Mouse (Mus musculus): Measurements from ENCODE around the gene Rbck1.

Gene Rbck1

DNA sequence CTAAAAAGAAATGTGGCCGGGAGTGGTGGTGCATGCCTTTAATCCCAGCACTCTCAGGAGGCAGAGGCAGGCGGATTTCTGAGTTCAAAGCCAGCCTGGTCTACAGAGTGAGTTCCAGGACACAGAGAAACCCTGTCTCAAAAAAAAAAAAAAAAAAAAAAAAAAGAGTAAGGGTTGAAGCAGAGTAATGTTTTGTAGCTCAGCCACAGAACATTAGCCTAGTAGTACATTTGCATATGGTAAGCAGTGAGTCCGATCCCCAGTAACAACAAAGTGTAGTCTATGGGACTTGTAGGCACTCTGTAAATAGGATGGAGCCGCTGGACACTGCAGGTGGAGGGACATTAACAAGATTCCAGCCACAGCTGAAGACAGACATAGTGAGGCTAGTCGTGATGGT is 12.5 kb upstream of the Rbck1 start:
- in situ Hi-C loops (cut with MboI; ENCODE audit: low sequenced_read_pairs), result no loop called here

GRCm38 (mm10) chr2:152344361-152344760 is 11.9 kb upstream of the Rbck1 start:
- in situ Hi-C loops (cut with MboI; ENCODE audit: low sequenced_read_pairs), result no loop called here

DNA sequence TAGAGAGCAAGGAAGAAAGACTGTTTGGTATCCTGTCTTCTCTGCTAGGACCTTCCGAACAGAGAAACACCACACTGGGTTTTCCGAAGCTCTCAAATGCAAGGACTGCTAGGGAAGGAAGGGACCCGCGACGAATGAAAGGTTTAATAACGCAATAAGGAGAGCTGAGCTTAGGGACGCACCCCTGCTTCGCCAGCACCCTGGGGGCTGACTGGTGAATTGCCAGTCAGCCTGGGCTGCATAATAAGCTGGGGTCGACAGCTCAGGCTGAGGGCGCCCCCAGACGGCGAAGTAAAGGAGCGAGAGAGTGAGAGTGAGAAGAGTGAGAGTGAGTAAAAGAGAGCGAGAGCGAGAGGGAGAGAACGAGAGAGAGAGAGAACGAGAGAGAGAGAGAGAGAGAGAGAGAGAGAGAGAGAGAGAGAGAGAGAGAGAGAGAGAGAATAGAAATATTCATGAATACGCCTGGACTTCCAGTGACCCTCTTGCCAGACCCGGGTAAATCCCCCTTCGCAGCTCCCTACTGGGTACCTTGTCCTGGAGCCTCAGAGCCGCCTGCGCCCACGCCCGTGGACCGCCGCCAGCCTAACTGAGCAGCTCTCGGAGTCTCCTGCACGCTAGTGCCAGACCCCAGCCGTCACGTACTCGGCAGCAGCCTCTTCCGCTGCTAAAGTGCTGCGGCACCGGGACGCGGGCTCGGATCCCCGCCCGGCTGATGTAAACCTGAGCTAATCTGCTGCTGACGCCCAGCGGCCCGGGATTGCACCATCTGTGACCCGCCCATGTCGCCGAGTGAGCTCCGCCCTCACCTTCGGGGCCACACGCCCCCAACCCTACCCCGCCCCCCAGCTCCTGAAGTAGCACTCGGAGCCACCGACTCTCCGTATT is 11.1 kb upstream of the Rbck1 start, which contains the start of gene Trib3:
TSS of gene Trib3 (minus strand) at position 704 of the 885 bp plus-strand sequence.
- in situ Hi-C loops (cut with MboI; ENCODE audit: low sequenced_read_pairs), result no loop called here

GRCm38 (mm10) chr2:152339631-152340179 is 7.3 kb upstream of the Rbck1 start:
- in situ Hi-C loops (cut with MboI; ENCODE audit: low sequenced_read_pairs), result no loop called here

DNA sequence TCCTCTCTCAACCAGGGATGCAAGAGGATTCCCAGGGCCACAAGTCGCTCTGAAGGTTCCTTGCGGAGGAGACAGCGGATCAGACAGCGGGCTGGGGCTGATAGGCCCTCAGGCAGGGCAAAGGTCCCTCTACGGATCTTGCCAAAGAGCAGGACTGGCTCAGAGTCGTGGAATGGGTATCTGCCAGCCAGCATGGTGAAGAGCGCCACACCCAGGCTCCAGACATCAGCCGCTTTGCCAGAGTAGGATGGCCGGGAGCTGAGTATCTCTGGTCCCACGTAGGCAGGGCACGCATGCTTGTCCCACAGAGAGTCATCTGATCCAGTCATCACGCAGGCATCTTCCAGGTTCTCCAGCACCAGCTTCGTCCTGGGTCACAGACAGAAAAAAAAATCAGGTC is 5.9 kb upstream of the Rbck1 start:
- in situ Hi-C loops (cut with MboI; ENCODE audit: low sequenced_read_pairs), result no loop called here

GRCm38 (mm10) chr2:152337591-152338212 is 5.2 kb upstream of the Rbck1 start:
- in situ Hi-C loops (cut with MboI; ENCODE audit: low sequenced_read_pairs), result no loop called here

DNA sequence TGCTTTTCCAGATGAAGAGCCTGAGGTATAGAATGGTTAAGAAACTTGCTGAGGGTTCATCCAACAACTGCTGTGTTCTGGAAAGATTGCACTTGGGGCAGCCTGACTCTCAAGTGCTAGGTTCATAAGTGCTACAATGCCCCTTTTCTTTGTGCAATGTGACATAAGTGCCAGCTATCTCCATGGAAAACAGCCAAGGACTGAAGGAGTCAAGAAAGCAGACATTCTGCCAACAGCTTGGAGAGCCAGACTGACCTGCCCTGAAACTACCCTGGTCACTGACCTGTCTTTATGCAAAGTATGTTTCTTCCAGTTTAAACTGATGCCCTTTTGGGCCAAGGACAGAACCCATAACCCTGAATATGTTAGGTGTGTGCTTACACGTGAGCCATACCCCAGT is 4.4 kb upstream of the Rbck1 start:
- in situ Hi-C loops (cut with MboI; ENCODE audit: low sequenced_read_pairs), result no loop called here

DNA sequence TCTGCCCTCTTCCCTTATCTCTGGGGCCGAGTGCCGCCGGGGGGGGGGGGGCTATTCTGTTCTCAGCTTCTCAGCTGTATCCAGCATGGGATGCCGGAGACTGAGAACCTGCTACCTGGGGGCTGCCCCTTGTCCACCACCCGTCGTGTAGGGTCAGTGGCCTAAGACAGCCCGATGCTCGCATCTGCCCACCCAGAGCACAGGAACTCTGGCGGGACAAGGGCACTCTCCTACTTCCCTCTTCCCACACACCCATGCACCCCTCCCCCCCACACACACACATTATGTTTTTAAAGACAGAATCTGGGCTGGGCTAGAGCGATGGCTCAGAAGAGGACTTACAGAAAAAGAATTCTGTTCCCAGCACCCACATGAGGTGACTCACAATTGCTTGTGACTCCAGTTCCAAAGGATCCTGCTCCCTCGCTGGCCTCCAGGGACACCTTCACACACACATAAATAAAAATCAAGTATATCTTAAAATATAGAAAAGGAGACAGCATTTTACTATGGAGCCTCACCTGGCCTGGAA is 2.9 kb upstream of the Rbck1 start:
- in situ Hi-C loops (cut with MboI; ENCODE audit: low sequenced_read_pairs), result no loop called here

- in situ Hi-C loops (cut with MboI; ENCODE audit: low sequenced_read_pairs), result no loop called here
Measured at GRCm38 (mm10) chr2:152333345-152334006, 1.0 kb upstream of the Rbck1 start.

DNA sequence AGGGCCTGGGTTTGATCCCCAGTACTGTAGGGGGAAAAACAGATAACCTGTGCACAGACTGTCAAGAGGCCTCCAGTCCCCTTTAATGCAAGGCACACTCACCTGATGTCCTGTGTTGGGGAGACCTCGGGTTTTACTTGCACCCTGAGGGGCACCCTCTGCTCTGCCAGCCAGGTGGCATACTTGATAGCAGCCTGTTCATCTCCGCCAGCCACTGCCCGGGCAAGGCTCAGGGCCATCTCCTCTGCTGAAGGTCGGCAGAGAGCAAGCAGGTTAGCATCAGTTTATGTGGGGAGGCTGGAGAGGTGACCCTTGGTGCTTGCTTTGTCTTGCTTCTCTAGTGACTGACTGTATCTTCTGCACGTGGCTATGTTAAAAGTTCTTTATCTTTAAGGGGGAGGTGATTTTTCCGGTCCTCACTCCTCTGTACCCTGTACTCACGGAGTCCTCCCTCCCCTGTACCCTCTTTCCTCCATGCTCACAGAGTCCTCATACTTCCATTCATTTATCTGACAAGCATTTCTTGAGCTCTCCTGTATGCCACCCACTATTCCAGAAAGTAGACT is 1.5 kb downstream of the Rbck1 start:
- in situ Hi-C loops (cut with MboI; ENCODE audit: low sequenced_read_pairs), result no loop called here

DNA sequence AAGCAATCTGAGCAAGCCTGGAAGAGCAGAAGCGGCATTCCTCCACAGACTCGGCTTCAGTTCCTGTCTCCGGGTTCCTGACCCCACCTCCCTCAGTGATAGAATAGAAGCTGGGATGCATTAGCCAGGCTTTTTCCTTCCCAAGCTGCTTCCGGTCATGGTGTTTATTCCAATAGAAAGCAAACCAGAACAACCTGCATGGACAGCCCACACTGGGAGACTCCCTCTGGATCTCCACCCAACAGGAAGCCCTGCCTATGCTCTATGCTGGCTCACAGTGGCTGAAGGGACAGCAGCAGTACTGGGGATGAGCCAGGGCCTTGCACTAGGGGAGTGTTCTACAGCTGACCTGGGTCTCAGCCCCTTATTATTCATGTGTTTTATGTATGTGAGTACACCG is 4.5 kb downstream of the Rbck1 start:
- in situ Hi-C loops (cut with MboI; ENCODE audit: low sequenced_read_pairs), result no loop called here

DNA sequence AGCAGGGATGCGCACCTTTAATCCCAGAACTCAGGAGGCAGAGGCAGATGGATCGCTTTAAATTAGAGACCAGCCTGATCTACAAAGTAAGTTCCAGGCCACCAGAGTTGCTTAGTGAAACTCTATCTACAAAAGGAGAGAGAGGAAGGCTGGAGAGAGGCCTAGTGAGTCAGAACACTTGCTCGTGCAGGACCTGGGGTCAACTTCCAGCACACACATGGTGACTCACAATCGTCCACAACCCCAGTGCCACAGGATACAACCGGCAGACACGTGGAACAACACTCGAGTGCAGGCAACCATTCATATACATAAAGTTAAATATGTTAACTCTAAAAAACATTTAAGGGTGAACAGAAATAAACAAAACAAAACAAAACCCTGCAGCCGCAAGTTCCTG is 5.8 kb downstream of the Rbck1 start:
- in situ Hi-C loops (cut with MboI; ENCODE audit: low sequenced_read_pairs), result no loop called here

DNA sequence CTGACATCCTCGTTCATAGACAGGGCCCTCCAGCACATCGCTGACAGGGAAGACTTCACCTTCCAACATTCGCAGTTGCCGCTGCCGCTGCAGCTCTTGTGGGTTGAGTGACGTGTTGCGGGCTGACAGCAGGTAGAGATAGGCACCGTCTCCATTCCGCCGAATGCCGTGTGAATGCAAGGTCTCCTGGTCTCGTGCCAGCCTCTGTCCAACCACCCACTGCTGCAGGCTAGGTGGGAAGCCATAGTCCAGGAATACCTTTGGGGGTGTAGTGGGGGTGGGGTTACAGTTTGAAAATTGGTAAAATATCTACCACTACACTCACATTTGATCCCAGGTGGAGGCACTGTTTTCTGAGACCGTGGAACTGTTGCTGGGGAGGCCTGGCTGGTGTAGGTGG is 6.3 kb downstream of the Rbck1 start:
- in situ Hi-C loops (cut with MboI; ENCODE audit: low sequenced_read_pairs), result no loop called here

GRCm38 (mm10) chr2:152324842-152325241 is 7.6 kb downstream of the Rbck1 start:
- in situ Hi-C loops (cut with MboI; ENCODE audit: low sequenced_read_pairs), result no loop called here

DNA sequence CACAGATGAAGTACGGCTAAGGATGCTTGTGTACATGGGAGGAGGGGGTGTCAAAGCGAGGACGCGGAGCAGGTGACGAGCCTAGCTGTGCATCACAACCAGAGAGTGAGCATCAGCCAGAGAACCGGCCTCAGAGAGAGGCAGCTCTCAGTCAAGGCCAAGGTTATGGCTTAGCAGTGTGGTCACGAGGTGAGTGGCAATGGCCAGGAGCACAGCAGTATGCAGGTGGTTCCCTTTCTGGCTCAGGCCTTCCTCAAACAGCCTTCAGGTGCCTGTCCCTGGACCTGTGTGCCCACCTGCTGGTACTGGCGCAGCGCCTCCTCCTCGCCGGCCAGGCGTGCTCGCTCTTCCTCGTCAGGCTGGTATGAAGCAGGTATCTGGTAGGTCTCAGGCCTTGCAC is 8.5 kb downstream of the Rbck1 start:
- in situ Hi-C loops (cut with MboI; ENCODE audit: low sequenced_read_pairs), result no loop called here

GRCm38 (mm10) chr2:152322198-152322597 is 10.3 kb downstream of the Rbck1 start:
- in situ Hi-C loops (cut with MboI; ENCODE audit: low sequenced_read_pairs), result no loop called here

DNA sequence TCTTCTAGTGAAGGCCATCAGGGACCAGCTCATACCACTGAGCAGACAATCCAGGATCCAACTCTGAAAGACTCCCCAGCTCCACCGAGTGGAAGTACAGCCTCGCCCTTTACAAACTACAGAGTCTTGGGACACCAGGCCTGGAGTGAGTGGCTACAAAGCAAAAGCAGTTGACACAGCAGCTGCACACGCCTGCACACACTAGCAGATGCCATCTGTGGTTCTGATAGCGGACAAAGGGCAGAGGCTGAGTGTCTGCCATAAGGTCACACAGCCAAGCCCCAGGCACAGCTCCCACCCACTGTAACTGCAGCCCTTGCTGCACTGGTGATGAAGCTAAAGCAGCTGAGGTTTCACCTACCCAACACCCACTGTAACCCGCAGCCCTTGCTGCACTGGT is 10.9 kb downstream of the Rbck1 start:
- in situ Hi-C loops (cut with MboI; ENCODE audit: low sequenced_read_pairs), result no loop called here

DNA sequence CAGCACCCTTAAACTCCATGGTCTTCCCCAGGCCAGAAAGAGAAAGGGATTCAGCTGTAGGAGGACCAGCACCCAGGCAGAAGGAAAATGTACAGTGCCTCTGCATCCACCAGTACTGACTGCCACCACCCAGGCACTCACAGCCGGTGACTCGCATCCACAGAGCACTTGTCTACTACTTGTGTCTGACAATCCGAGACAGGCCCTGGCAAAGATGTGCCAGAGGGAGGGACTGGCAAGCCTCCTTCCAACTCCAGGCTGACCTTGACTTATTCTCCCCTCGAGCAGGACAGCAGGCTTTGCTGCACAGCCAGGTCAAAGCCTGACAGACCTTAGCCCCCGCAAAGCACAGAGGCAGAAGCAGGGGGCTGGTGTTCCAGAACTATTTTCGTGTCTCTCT is 15.4 kb downstream of the Rbck1 start:
- in situ Hi-C loops (cut with MboI; ENCODE audit: low sequenced_read_pairs), result no loop called here

DNA sequence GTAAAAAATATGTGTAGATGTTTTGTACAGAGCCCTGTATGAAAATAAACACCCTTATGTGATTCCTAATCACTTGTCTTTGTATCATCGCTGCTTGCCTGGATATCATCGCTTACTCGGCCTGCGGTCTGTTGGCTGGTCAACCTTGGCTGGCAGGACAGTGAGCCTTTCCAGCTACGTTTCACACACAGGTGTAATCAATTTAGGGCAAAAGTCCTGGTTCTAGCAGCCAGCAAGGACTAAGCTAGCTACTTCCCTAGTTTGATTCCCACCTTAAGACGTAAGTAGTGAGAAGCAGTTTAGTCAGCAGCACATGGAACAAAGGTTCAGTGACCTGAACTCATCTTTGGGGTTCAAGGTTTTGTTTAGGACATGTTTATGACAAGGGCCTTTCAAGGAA is 18.5 kb downstream of the Rbck1 start:
- in situ Hi-C loops (cut with MboI; ENCODE audit: low sequenced_read_pairs), result no loop called here

- in situ Hi-C loops (cut with MboI; ENCODE audit: low sequenced_read_pairs), result no loop called here
Measured at GRCm38 (mm10) chr2:152312996-152313395, 19.5 kb downstream of the Rbck1 start.

DNA sequence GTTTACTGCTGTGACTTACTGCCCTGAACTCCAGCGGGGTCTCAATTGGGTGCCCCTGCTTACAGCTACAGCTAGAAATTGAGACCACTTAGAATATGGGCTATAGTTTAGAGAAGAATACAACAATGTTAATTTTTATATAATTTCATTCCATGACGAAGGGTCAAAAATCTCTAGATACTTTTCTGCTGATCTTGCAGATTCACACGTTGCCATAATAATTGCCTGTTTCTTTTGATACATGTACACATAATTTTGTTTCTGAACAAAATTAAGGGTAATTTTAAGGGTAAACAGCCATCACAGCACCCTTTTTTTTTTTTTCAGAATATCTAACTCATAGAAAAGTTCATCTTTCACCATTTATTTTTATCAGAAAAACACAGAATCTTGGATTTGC is 25.3 kb downstream of the Rbck1 start:
- in situ Hi-C loops (cut with MboI; ENCODE audit: low sequenced_read_pairs), result no loop called here

Data from CH12F3 (cell line).